Mouse (Mus musculus) cerebellum, adult (tissue): ENCODE measurements at regions not wholly inside any gene's neighbourhood (a gene's known extent, or its start where the extent isn't known, plus 50 kb on each side); places are given as distances from the start of the nearest gene placed in this dataset.
"Not testable (repeated sequence)": the region's sequence is repeated elsewhere in the genome, so short reads cannot be mapped to it uniquely, and the experiment has no call there.

Experiments used
- ATAC-seq: cut with Nextera tagmentation; 2 replicates; pipeline ENCODE4 v1.9.2; 2017; ENCODE audit warnings: mild to moderate bottlenecking, moderate library complexity, mixed read lengths; ENCODE audit not compliant: insufficient number of reproducible peaks, low FRiP score, low TSS enrichment

GRCm38 (mm10) chr16:69937514-69938194 is 74.1 kb upstream of the Speer2 start:
- ATAC-seq = no peak

- no peak for ATAC-seq
These were observed 80.1 kb upstream of the Speer2 start for GRCm38 (mm10) chr16:69943635-69944034.

GRCm38 (mm10) chr16:69948783-69949182 is 85.2 kb upstream of the Speer2 start:
- ATAC-seq = no peak

DNA sequence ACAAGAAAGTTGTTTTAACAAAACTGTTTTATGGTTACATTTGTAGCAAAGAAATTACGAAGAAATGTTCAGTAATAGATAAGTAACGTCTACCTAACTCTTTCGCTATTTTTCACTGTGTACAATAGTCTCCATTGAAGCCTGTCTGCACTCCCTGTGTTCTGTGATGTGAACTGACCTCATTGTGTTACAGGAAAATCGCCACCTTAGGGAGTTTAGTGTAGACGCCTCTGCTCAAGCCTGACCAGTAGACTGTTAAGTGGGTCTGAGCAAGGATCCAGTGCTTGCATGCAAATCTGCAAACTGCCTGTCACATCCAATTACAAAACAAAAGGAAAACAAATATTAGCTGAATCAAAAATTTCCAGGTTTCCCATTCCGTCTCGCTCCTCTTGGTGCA is 85.8 kb upstream of the Speer2 start:
- no peak; the same call in 1 of the 2 replicates for ATAC-seq

- ATAC-seq = no peak
These were observed 88.0 kb upstream of the Speer2 start for GRCm38 (mm10) chr16:69951581-69951980.

GRCm38 (mm10) chr16:69966561-69966960 is 103.0 kb upstream of the Speer2 start:
- not testable (repeated sequence) for ATAC-seq

- ATAC-seq = no peak
These were observed 116.4 kb upstream of the Speer2 start for GRCm38 (mm10) chr16:69979813-69980527.

GRCm38 (mm10) chr16:69984320-69984719 is 120.8 kb upstream of the Speer2 start:
- no peak for ATAC-seq

- no peak for ATAC-seq
These were observed 128.4 kb upstream of the Speer2 start for GRCm38 (mm10) chr16:69991907-69992470.

DNA sequence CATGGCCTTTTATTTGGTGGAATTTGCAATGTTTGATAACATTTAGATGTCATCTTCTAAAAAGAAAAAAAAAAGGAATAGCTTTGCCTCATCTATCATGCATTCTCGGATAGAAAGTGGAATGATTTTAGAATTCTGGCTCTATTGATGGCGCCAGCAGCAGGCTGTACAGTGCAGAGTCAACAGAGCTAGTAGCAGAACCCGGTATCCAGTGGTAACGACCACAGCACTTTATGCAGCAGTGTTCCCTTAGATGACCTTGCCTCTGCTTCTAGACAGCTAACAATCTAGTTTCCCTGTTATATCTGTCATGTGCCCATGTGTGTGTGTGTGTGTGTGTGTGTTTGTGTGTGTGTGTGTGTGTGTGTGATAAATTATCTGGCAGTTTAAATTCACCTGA is 129.2 kb upstream of the Speer2 start:
- no peak for ATAC-seq

DNA sequence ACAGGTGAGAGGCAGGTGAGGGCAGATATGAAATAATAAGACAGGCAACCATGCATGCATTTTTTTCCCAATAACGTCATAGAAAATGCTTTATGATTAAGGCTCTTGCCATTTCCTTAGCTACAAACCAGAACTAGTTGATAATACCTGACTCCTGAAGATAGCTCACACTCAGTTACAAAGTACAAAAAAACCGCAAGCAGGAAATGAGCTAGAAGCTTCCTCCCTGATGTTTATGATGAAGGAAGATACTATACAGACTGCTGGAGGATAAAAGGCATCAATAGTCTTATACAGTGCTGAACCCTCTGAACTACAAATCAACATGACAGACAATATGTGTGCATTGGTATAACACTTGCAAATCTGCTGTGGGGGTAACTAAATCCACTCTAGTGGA is 143.3 kb upstream of the Speer2 start:
- no peak for ATAC-seq

- ATAC-seq = no peak
These were observed 153.4 kb upstream of the Speer2 start for GRCm38 (mm10) chr16:70016980-70017379.

GRCm38 (mm10) chr16:70019564-70019963 is 156.0 kb upstream of the Speer2 start:
- no peak for ATAC-seq

- ATAC-seq = no peak
These were observed 157.9 kb upstream of the Speer2 start for GRCm38 (mm10) chr16:70021436-70021835.

DNA sequence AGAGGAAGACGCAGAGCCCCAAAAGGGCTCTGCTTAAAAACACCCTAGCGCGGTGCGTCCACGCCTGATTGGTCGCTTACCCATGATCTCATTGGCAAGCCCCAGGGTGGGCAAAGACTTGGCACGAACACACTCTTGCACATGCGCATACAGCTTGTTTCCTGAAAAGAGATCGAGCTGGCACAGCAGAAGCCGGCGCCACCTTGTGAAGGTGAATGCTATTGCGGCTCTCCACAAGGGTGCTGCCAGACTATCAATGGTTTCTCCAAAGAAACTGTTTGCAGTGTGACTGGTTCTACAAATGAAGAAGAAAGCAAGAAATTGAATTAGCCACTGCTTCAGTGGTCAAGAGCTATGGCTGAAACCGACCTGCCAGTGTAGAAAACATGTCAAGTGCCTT is 165.1 kb upstream of the Speer2 start:
- no peak for ATAC-seq

- ATAC-seq = no peak
These were observed 182.0 kb upstream of the Speer2 start for GRCm38 (mm10) chr16:70045547-70045946.

DNA sequence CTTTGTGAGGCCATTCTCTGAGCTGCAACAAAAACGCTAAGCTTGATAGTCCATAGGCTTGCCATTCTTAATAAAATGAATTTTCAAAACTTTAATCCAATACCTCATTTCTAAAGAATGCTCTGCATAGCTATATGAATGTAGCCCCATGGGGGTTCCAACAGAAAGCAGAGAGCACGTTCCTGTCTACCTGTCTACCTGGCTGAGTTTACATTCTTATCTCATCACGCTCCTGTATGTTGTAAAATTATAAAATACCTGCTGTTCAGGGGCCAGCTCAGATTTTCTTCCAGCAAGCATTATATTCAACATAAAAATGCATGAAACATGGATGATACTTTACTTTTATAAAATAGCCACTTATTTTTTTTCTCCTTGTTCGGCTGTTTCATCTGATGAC is 182.5 kb upstream of the Speer2 start:
- ATAC-seq = no peak

DNA sequence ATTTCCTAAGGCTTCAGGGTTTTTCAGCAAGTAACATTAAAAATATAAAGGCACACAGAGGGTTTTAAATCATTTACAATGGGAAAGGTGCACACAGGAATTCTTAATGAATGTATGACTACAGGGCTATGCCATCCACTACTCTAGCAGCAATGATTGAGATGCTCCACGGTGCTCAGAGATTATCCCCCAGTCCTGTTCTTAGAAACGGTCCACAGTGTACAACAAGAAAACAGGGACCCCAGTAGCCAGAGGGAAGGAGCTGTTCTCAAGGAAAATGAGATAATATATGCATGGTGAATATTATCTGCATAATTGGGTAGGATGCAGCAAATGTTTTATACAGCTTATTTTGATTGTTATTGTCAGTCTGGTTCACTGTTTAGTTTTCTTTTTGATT is 186.3 kb upstream of the Speer2 start:
- ATAC-seq = no peak

DNA sequence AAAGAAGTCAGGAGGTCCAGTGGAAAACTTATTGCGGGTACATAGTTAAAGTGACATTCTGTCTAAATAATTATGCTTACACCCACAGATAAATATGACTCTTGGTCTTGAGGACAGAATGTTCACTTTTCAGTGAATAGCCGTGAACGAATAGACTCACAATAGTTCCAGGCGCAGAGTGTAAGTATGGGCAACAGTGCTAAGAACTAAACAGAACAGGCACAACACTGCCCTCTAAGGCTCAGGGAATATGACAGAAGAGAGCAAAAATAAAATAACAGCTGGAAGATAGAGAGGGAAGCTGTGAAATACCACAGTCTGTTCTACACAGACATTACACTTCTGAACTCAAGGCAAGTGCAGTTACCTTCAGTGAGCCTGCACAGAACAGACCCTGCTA is 207.9 kb upstream of the Speer2 start:
- no peak for ATAC-seq

DNA sequence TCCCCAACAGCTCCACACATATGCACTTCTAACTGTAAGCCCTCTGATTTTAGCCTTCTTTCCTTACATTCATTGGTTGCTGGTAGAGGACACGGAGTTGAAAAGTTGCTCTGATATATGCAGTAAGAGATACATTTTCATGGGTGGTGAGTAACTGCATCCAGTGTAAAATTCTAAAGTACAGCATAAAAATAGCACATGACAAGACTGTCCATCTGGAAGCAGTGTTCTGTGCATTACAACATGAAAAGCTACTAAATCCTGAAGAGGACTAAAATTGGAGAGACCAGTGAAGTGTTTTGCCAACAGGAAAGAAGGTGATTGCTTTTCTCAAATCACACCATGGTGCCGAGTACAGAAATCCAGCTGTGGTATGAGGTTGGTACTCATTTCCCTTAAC is 210.2 kb upstream of the Speer2 start:
- no peak for ATAC-seq

DNA sequence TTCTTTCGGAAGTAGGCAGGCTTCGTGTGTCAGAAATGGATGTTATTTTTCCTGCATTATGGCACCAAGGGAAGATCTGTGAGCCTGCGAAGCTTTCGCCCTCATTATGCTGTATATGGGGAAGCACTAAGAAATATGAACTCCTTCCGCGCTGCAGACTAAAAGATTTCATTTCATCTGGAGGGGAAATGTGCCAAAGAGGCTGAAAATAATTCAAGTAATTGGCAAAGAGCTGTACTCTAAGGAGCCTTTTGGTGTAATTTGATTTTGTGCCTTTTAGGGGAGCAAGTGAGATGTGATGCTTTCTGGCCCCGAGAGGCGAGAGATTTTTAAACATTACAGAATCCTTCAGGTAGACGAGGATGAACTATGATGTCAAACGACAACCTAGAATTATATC is 216.0 kb upstream of the Speer2 start:
- ATAC-seq = no peak

GRCm38 (mm10) chr16:70091291-70091690 is 222.5 kb upstream of the Gbe1 start:
- ATAC-seq = no peak
